In genomic region chrX:36863766-36864608, GRCm38 (mm10) we compare ENCODE assay signal across 8 mouse cellular contexts. TPM values are rescaled to one million over a fixed set of nuclear protein-coding genes. Genes with fewer than 3 reads are reported as not detected.
DNase-seq lines count a peak whose midpoint lies in the region; ATAC-seq and TF ChIP-seq lines count a peak whose summit lies in the region.

No protein-coding gene starts in this region.

- peak overlapping the region; percentile 57 for H3K4me3 ChIP-seq in cortical plate, adult 2 months (ENCODE audit: insufficient read depth, low read length)

- TF ChIP-seq POLR2A in cortical plate, adult 2 months (IDR thresholded peaks at IDR 0.05; ENCODE audit: extremely low read depth, insufficient read depth, low read length), result peak; percentile 27; the same call in 1 of the 2 replicates

- DNase-seq in gastrocnemius, postnatal 10 days, result peak; percentile 71
- DNase-seq in left cerebral cortex, postnatal 10 days (ENCODE audit: extremely low spot score in 1 of 2, low spot score in 2 of 2), result peak; percentile 78 to 87
- peak; percentile 80 for DNase-seq in right cerebral cortex, postnatal 25 days
- peak; percentile 69 to 82 for DNase-seq in urinary bladder, postnatal 4 days (ENCODE audit: low spot score in 2 of 2)

- TF ChIP-seq CTCF in cortical plate, adult 2 months (IDR thresholded peaks at IDR 0.05; ENCODE audit: extremely low read depth, insufficient read depth, low read length), result no peak

- no peaks in the 10 kb centered on the region for H3K4me1 ChIP-seq in cortical plate, adult 2 months (ENCODE audit: control insufficient read depth, insufficient read depth, low read length)

- intact Hi-C loops in left cerebral cortex, postnatal 10 days (cut with DNase I), result no loop called here

- peak; percentile 94 for ATAC-seq in activated CD4-positive, CD25-positive, alpha-beta regulatory T cell, adult 4 months
- ATAC-seq in inflammation-experienced regulatory T-cells, adult 6 months, result peak; percentile 98
- ATAC-seq in megakaryocyte-erythroid progenitor cell, adult 5-6 weeks (replicated peaks; ENCODE audit: low FRiP score, low TSS enrichment, poor library complexity, severe bottlenecking), result peak; percentile 98

- no peak overlapping the region for H3K27ac ChIP-seq in cortical plate, adult 2 months (ENCODE audit: insufficient read depth, low read length)

RNA-seq across cellular contexts. Expression of gene Ube2a, which starts 9.7 kb away (rescaled TPM):
- polyA plus RNA-seq in activated CD4-positive, CD25-positive, alpha-beta regulatory T cell, adult 4 months (2017; shearing (Covaris generic)), result 100 to 1,000 TPM; 134 to 158 TPM
- 41.1 and 44.7 TPM in 2 replicates for polyA plus RNA-seq in cortical plate, adult 2 months (2012; rRNA removed)
- 10 to 100 TPM; 45.4 to 45.8 TPM for total RNA-seq in gastrocnemius, postnatal 10 days (2021)
- 100 to 1,000 TPM; 124 to 197 (median 127) TPM for polyA plus RNA-seq in inflammation-experienced regulatory T-cells, adult 6 months (2017; shearing (Covaris generic))
- total RNA-seq in left cerebral cortex, postnatal 10 days (2021), result 10 to 100 TPM; 61.7 to 63.9 TPM
- 65.0 and 68.2 TPM in 2 replicates for total RNA-seq in megakaryocyte-erythroid progenitor cell, adult 5-6 weeks (2014; fragmentation: Nextera tagmentation)
- total RNA-seq in megakaryocyte-erythroid progenitor cell, adult 5-6 weeks (2017), result 7.4 and 19.6 TPM in 2 replicates

RNA-seq across cellular contexts. Expression of gene C330007P06Rik, which starts 9.9 kb away (rescaled TPM):
- 10 to 100 TPM; 27.3 to 30.0 TPM for polyA plus RNA-seq in activated CD4-positive, CD25-positive, alpha-beta regulatory T cell, adult 4 months (2017; shearing (Covaris generic))
- polyA plus RNA-seq in cortical plate, adult 2 months (2012; rRNA removed), result 23.2 and 26.0 TPM in 2 replicates
- 10 to 100 TPM; 12.1 to 13.8 TPM for total RNA-seq in gastrocnemius, postnatal 10 days (2021)
- polyA plus RNA-seq in inflammation-experienced regulatory T-cells, adult 6 months (2017; shearing (Covaris generic)), result 10 to 100 TPM; 26.9 to 28.7 (median 27.7) TPM
- 10 to 100 TPM; 30.2 to 32.3 TPM for total RNA-seq in left cerebral cortex, postnatal 10 days (2021)
- total RNA-seq in megakaryocyte-erythroid progenitor cell, adult 5-6 weeks (2014; fragmentation: Nextera tagmentation), result 33.9 and 37.3 TPM in 2 replicates
- total RNA-seq in megakaryocyte-erythroid progenitor cell, adult 5-6 weeks (2017), result 63.0 and 67.4 TPM in 2 replicates

RNA-seq across cellular contexts. Expression of gene Nkrf, which starts 38.7 kb away (rescaled TPM):
- 1 to 10 TPM; 2.5 to 2.6 TPM for polyA plus RNA-seq in activated CD4-positive, CD25-positive, alpha-beta regulatory T cell, adult 4 months (2017; shearing (Covaris generic))
- polyA plus RNA-seq in cortical plate, adult 2 months (2012; rRNA removed), result 16.5 and 16.7 TPM in 2 replicates
- total RNA-seq in gastrocnemius, postnatal 10 days (2021), result 1 to 10 TPM; 3.4 to 4.6 TPM
- 1 to 10 TPM; 1.5 to 5.6 (median 2.7) TPM for polyA plus RNA-seq in inflammation-experienced regulatory T-cells, adult 6 months (2017; shearing (Covaris generic))
- total RNA-seq in left cerebral cortex, postnatal 10 days (2021), result 10 to 100 TPM; 30.8 to 31.0 TPM
- total RNA-seq in megakaryocyte-erythroid progenitor cell, adult 5-6 weeks (2014; fragmentation: Nextera tagmentation), result 21.2 and 28.6 TPM in 2 replicates
- 16.0 and 16.4 TPM in 2 replicates for total RNA-seq in megakaryocyte-erythroid progenitor cell, adult 5-6 weeks (2017)
